Mouse (Mus musculus) liver, embryonic 12.5 days (tissue): ENCODE results near the gene Fbxo17. TPM values are rescaled to one million over a fixed set of nuclear protein-coding genes. Genes with fewer than 3 reads are reported as not detected.
"Not testable (repeated sequence)": the region's sequence is repeated elsewhere in the genome, so short reads cannot be mapped to it uniquely, and the experiment has no call there.

ENCODE experiments used
- ATAC-seq: fragments of 200-750 bp; cut with Nextera tagmentation; 2 replicates; pipeline ENCODE4 v1.8.0; 2017; ENCODE audit warnings: moderate number of reproducible peaks, mild to moderate bottlenecking, moderate library complexity
- H3K27ac ChIP-seq: fragments of 300-500 bp; sonication (generic); 2 replicates; pipeline ENCODE4 v1.5.1; 2016; ENCODE audit warnings: mild to moderate bottlenecking
- H3K27me3 ChIP-seq: fragments of 300-500 bp; sonication (generic); replicated peaks from 2 replicates; pipeline ENCODE4 v1.6.1; 2016; ENCODE audit warnings: mild to moderate bottlenecking, moderate library complexity
- H3K36me3 ChIP-seq: fragments of 300-500 bp; sonication (generic); 2 replicates; pipeline ENCODE4 v1.6.1; 2016; ENCODE audit warnings: mild to moderate bottlenecking, moderate library complexity
- H3K4me1 ChIP-seq: fragments of 300-500 bp; sonication (generic); 2 replicates; pipeline ENCODE4 v1.6.1; 2016
- H3K4me2 ChIP-seq: fragments of 300-500 bp; sonication (generic); 2 replicates; pipeline ENCODE4 v1.6.1; 2016; ENCODE audit warnings: mild to moderate bottlenecking, moderate library complexity
- H3K4me3 ChIP-seq: fragments of 300-500 bp; sonication (generic); 2 replicates; pipeline ENCODE4 v1.5.1; 2016; ENCODE audit warnings: mild to moderate bottlenecking, moderate library complexity
- H3K9ac ChIP-seq: fragments of 300-500 bp; sonication (generic); 2 replicates; pipeline ENCODE4 v1.6.1; 2016; ENCODE audit warnings: mild to moderate bottlenecking, moderate library complexity
- H3K9me3 ChIP-seq: fragments of 300-500 bp; sonication (generic); replicated peaks from 2 replicates; pipeline ENCODE4 v1.6.1; 2016; ENCODE audit warnings: mild to moderate bottlenecking, moderate library complexity
- WGBS: fragments of 180-500 bp; shearing (Covaris S2); methylation state at CpG from one replicate; pipeline ENCODE4 v1.1.7; 2016; ENCODE audit not compliant: insufficient replicate concordance; 5-methylcytosine and 5-hydroxymethylcytosine counted together
- polyA plus RNA-seq: library from polyadenylated mRNA; unstranded; fragments of >200 nt; fragmentation: Nextera tagmentation; extraction: Ambion mirVana; gene quantifications from 2 replicates; pipeline ENCODE4 v1.2.1, GENCODE M21; 2016

Fbxo17 gene
- polyA plus RNA-seq, result 1.7 and 1.9 TPM in 2 replicates

- no peak within 1 kb of the TSS for H3K27ac ChIP-seq
- H3K4me1 ChIP-seq, result peaks cover 12% of the 10 kb centered on the region
- peak; percentile 27; the same call in 1 of the 2 replicates for ATAC-seq
- H3K4me2 ChIP-seq, result peak within 1 kb of the TSS; percentile 74
- no peaks in the 10 kb centered on the region for H3K9me3 ChIP-seq
- H3K36me3 ChIP-seq, result no peaks in the 10 kb centered on the region
- H3K9ac ChIP-seq, result peak within 1 kb of the TSS; percentile 57; the same call in 1 of the 2 replicates
- H3K27me3 ChIP-seq, result peaks cover 17% of the 10 kb centered on the region; the same call in 1 of the 2 replicates
- 5% methylated on average over 36 of the region's 36 CpGs for WGBS
- H3K4me3 ChIP-seq, result peak within 1 kb of the TSS; percentile 51
Measured at GRCm38 (mm10) chr7:28716590-28717281, at the start of gene Fbxo17. Fbxo17 (plus strand) TSS chr7:28716804.

GRCm38 (mm10) chr7:28671172-28671571 is 45.4 kb upstream of the Fbxo17 start:
- H3K4me3 ChIP-seq, result no peak overlapping the region
- no peak overlapping the region for H3K9ac ChIP-seq
- no peaks in the 10 kb centered on the region for H3K36me3 ChIP-seq
- ATAC-seq, result no peak
- no peaks in the 10 kb centered on the region for H3K9me3 ChIP-seq
- WGBS, result 34% methylated on average over 4 of the region's 4 CpGs
- H3K27me3 ChIP-seq, result peaks cover 5% of the 10 kb centered on the region; the same call in 1 of the 2 replicates
- no peak overlapping the region for H3K27ac ChIP-seq
- no peak overlapping the region for H3K4me2 ChIP-seq
- H3K4me1 ChIP-seq, result no peaks in the 10 kb centered on the region

- H3K27ac ChIP-seq, result no peak overlapping the region
- ATAC-seq, result no peak
- H3K27me3 ChIP-seq, result peaks cover 5% of the 10 kb centered on the region; the same call in 1 of the 2 replicates
- 72% methylated on average over 5 of the region's 5 CpGs for WGBS
- no peak overlapping the region for H3K9ac ChIP-seq
- no peaks in the 10 kb centered on the region for H3K4me1 ChIP-seq
- no peak overlapping the region for H3K4me2 ChIP-seq
- no peak overlapping the region for H3K4me3 ChIP-seq
- no peaks in the 10 kb centered on the region for H3K9me3 ChIP-seq
- H3K36me3 ChIP-seq, result no peaks in the 10 kb centered on the region
Measured at GRCm38 (mm10) chr7:28672276-28672675, 44.3 kb upstream of the Fbxo17 start.

- WGBS, result 50% methylated on average over 5 of the region's 5 CpGs
- H3K36me3 ChIP-seq, H3K9ac ChIP-seq, H3K9me3 ChIP-seq, ATAC-seq, H3K27me3 ChIP-seq, H3K4me3 ChIP-seq, H3K4me2 ChIP-seq, H3K4me1 ChIP-seq, H3K27ac ChIP-seq: not testable (repeated sequence)
Measured at GRCm38 (mm10) chr7:28672786-28673185, 43.8 kb upstream of the Fbxo17 start.

- no peak for ATAC-seq
- Histone ChIP-seq H3K9me3 (no peaks in the 10 kb centered on the region), H3K4me1 (no peaks in the 10 kb centered on the region), H3K4me2 (peak overlapping the region; percentile 24; the same call in 1 of the 2 replicates), H3K27ac (no peak overlapping the region), H3K9ac (no peak overlapping the region), H3K4me3 (no peak overlapping the region), H3K27me3 (peaks cover 5% of the 10 kb centered on the region; the same call in 1 of the 2 replicates), H3K36me3 (no peaks in the 10 kb centered on the region)
- WGBS, result 49% methylated on average over 9 of the region's 9 CpGs
Measured at GRCm38 (mm10) chr7:28674994-28675393, 41.6 kb upstream of the Fbxo17 start.

- H3K9ac ChIP-seq, result no peak overlapping the region
- no peaks in the 10 kb centered on the region for H3K4me1 ChIP-seq
- no peak overlapping the region for H3K4me3 ChIP-seq
- no peaks in the 10 kb centered on the region for H3K9me3 ChIP-seq
- H3K36me3 ChIP-seq, result no peaks in the 10 kb centered on the region
- peaks cover 5% of the 10 kb centered on the region; the same call in 1 of the 2 replicates for H3K27me3 ChIP-seq
- 35% methylated on average over 11 of the region's 11 CpGs for WGBS
- ATAC-seq, result no peak
- 0 out of 2 replicates have a peak overlapping the region, but pooled peaks have one; percentile 10 for H3K4me2 ChIP-seq
- H3K27ac ChIP-seq, result no peak overlapping the region
Measured at GRCm38 (mm10) chr7:28675746-28676145, 40.9 kb upstream of the Fbxo17 start.

GRCm38 (mm10) chr7:28676811-28677541 is 39.6 kb upstream of the Fbxo17 start:
- no peak for ATAC-seq
- Histone ChIP-seq H3K4me1 (no peaks in the 10 kb centered on the region), H3K36me3 (no peaks in the 10 kb centered on the region), H3K27ac (no peak overlapping the region), H3K27me3 (peaks cover 5% of the 10 kb centered on the region; the same call in 1 of the 2 replicates), H3K9me3 (no peaks in the 10 kb centered on the region), H3K9ac (no peak overlapping the region), H3K4me2 (no peak overlapping the region), H3K4me3 (no peak overlapping the region)
- whole genome bisulfite sequencing, result 63% methylated on average over 13 of the region's 13 CpGs

GRCm38 (mm10) chr7:28677624-28678023 is 39.0 kb upstream of the Fbxo17 start:
- no peaks in the 10 kb centered on the region for H3K9me3 ChIP-seq
- no peaks in the 10 kb centered on the region for H3K36me3 ChIP-seq
- H3K9ac ChIP-seq, result no peak overlapping the region
- WGBS, result 72% methylated on average over 8 of the region's 8 CpGs
- no peak overlapping the region for H3K4me2 ChIP-seq
- ATAC-seq, result no peak
- no peak overlapping the region for H3K27ac ChIP-seq
- H3K4me1 ChIP-seq, result no peaks in the 10 kb centered on the region
- no peak overlapping the region for H3K4me3 ChIP-seq
- peaks cover 5% of the 10 kb centered on the region; the same call in 1 of the 2 replicates for H3K27me3 ChIP-seq

- Histone ChIP-seq H3K27ac (no peak overlapping the region), H3K4me2 (no peak overlapping the region), H3K9ac (no peak overlapping the region), H3K27me3 (peaks cover 48% of the 10 kb centered on the region), H3K36me3 (no peaks in the 10 kb centered on the region), H3K4me3 (no peak overlapping the region), H3K9me3 (no peaks in the 10 kb centered on the region), H3K4me1 (peaks cover 11% of the 10 kb centered on the region)
- no peak for ATAC-seq
- 60% methylated on average over 7 of the region's 7 CpGs for WGBS
Measured at GRCm38 (mm10) chr7:28691075-28691474, 25.5 kb upstream of the Fbxo17 start.

- Histone ChIP-seq H3K4me1 (peaks cover 11% of the 10 kb centered on the region), H3K4me2 (peak within 1 kb of the TSS; percentile 69), H3K36me3 (no peaks in the 10 kb centered on the region), H3K9me3 (no peaks in the 10 kb centered on the region), H3K9ac (no peak within 1 kb of the TSS), H3K27ac (no peak within 1 kb of the TSS), H3K27me3 (peaks cover 48% of the 10 kb centered on the region), H3K4me3 (peak within 1 kb of the TSS; percentile 46)
- 37% methylated on average over 28 of the region's 30 CpGs for WGBS
- 0 out of 2 replicates have a peak, but pooled peaks have one; percentile 15 for ATAC-seq
Measured at GRCm38 (mm10) chr7:28692545-28693320, 23.9 kb upstream of the Fbxo17 start, which contains the start of gene Fbxo27. Fbxo27 (plus strand) TSS chr7:28692849.

- no peak overlapping the region for H3K9ac ChIP-seq
- no peak overlapping the region for H3K27ac ChIP-seq
- peaks cover 11% of the 10 kb centered on the region for H3K4me1 ChIP-seq
- peak; percentile 63 for ATAC-seq
- no peaks in the 10 kb centered on the region for H3K9me3 ChIP-seq
- H3K36me3 ChIP-seq, result no peaks in the 10 kb centered on the region
- H3K4me3 ChIP-seq, result peak overlapping the region; percentile 46
- 1% methylated on average over 38 of the region's 38 CpGs for WGBS
- H3K4me2 ChIP-seq, result peak overlapping the region; percentile 69
- H3K27me3 ChIP-seq, result peaks cover 48% of the 10 kb centered on the region
Measured at GRCm38 (mm10) chr7:28693321-28693966, 23.2 kb upstream of the Fbxo17 start.
